Mouse (Mus musculus): Measurements from ENCODE around the gene Tas2r126.
"Not testable (repeated sequence)": the region's sequence is repeated elsewhere in the genome, so short reads cannot be mapped to it uniquely, and the experiment has no call there.

The Tas2r126 gene

DNA sequence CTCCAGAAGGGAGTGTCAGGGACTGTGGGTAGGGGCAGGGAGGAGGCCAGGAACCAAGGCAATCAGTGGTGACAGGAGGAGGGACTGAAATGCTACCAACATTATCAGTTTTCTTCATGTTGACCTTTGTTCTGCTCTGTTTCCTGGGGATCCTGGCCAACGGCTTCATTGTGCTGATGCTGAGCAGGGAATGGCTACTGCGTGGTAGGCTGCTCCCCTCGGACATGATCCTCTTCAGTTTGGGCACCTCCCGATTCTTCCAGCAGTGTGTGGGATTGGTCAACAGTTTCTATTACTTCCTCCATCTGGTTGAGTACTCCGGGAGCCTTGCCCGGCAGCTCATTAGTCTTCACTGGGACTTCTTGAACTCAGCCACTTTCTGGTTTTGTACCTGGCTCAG, at the start of gene Tas2r126:
Tas2r126 (plus strand) TSS at position 90 of the 400 bp plus-strand sequence.
- DNase-seq (ENCODE audit: low spot score): no peak

DNA sequence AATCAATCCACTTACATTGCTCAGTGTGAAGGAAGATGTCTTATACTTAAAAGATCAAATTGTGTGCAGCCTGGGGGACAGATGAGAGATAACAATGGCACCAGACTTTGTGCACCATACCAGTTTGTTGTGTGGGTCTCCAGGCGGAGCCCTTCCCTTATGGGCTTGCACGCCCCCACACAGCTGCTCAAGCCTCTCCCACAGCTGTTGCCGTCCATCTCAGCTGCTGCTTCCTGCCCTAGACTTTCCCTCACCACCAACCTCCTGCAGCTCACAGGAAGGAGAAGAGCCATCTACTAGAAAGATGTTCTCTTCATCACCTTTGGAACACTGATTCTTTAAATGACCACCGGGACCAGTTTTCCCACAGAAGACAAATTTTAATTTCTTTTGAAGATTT, 48.7 kb upstream of the Tas2r126 start:
- no peak for DNase-seq (ENCODE audit: low spot score)

DNA sequence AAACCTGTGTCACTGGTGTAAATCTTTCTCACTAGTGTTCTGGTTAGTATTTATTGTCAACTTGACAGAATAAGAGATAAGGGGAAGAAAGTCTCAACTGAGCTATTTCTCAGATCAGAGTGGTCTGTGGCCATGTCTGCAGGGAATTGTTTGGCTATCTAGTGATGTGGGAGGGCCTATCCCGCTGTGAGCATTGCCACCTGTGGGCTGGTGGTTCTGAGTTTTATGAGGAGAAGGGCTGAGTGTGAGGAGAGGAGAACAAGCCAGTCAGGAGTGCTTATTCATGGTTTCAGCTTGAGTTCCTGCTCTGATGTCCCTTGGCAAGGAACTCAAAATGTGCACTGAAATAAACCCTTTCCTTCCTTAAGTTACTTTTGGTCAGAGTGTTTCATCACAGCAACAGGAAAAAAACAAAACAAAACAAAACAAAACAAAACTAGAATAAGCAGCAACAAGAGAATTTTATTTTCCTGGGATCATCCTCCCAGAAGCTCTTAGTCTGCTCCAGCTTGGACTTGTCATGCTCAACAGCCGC, 42.5 kb upstream of the Tas2r126 start:
- DNase-seq (ENCODE audit: low spot score): no peak

DNA sequence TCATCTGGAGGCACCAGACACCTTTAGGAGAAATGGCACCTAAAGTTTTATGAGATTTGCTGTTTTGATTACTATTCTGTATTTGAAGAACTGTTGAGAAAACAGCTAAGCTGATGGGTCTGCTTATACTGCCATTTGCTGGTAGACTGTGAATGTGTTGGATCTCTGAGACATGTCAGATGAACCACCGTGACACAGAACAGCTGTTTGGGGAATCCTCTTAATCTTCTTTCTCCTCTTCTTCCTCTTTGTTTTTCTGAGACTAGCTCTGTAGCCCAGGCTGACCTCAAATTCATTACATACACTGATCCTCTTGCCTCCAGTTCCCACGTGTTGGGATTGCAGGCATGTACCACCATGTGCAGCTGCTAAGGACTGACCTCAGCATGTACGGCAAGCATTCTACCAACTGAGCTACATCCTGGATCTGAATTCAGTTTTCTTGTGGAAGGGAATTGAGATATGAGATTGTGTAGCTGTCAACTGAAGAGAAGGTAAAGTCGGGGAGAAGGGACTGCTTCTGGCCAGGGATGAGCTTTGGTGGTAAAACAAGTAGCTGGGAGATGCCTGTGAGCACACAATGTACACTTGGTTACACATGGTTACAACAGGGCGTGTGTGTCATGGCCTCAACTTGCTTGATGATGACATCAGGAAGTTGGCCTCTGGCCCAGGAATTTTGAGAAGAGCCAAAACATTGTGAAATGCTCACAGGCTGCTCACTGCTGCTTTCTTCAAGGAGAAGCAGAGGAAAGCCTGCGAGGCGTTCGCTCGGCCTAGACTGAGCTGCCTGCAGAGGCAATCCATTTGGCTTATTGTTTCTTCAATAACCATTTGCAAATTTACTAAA, 38.1 kb upstream of the Tas2r126 start:
- DNase-seq (ENCODE audit: low spot score): no peak

DNA sequence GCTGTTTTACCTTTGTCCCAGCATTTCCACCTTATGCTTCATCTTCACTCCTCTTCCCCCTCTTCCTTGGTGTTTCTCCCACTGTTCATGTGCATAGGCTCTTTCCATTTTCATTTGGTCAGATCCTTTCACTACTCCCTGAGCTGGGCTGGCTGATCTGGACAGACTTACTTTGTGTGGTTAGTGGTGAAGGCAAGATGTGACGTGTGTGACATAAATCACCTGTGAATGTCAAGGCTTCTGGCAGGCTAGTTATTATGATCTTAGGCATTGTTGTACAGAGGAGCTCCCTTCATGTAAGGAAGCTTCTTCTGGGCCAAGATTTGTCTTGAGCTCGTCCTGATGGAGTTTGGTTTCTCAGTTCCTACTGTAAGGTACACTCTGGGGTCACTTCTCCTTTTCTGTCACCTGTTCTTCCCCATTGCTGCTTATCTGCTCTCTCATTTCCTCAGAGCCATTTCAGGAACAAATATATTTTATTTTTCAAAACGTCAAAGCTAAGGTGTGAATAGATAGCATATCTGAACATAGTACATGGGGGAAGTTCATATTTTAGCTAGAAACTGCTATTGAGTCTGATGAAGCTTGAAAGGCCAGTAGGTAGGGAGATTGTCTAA, 37.2 kb upstream of the Tas2r126 start:
- DNase-seq (ENCODE audit: low spot score): no peak

DNA sequence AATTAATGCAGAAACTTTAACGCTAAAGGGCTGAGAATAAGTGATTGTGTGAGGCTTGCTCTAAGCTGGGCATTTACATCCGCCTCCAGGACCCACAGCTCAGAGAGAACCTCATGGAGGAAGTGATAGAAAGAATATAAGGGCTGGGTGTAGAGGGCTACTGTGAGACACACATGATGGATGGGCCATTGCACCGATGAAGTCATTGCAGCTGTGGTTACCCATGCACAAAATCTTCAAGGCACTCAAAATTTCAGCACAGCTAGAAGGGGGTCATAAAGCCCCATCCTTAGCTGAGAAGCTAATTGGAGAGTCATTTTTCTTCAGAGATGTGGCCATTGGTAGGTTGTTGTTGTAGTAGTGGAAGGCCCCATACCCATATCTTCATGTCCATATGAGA, 36.0 kb upstream of the Tas2r126 start:
- no peak for DNase-seq (ENCODE audit: low spot score)

DNA sequence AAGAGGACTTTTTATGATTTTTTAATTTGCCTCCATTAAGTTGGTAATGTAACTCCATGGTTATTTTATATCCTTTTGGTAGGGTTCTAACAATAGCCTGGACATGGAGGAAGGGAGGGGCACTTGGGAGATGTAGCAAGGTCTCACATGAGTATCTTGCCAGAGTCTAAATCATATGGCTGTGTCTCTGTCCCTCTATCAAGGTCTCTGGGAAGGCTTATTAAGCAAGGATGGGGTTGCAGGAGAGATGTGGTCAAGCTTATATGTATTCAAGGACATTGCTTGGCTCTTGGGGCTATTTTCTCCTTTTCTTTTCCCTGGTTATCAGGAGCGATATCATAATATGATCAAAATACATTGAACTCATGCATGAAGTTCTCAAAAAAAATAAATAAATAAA, 35.3 kb upstream of the Tas2r126 start:
- no peak for DNase-seq (ENCODE audit: low spot score)

DNA sequence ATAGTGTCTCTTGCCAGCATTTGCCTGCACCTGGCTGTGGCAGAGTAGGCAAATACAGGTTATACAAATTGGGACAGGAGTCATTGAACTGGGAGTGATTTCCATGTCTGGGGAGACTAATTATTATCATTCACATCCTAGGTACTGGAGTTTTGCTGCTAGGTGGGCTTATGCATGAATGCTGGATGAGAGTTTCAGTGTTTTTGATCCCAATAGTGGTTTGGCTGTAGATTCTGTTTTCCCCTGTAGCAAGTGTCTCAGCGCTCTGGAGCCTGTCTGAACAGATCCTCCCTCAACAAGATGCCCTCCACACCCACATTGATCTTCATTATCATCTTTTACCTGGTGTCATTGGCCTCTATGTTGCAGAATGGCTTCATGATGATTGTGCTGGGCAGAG, 34.4 kb upstream of the Tas2r126 start, which contains the start of gene Tas2r143:
Tas2r143 (plus strand) TSS at position 301 of the 400 bp plus-strand sequence.
- no peak for DNase-seq (ENCODE audit: low spot score)

DNA sequence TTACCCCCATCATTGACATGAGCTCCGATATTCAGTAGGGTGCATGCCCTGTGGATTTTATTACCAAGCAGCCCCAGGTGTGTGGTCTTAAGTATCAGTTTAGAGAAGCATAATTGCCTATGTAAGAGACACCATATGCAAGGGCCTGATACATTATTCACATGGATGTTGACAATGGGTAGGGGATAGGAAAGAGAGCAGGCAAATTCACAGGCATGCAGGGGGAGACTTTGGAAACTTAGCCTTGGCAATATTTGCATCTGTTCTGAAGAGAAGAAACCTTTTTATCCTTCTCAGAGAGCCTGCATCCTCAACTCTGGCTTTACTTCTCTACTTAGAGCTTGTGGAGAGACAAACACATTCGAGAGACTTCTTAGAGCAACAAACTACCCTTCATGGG, 29.2 kb upstream of the Tas2r126 start, which contains the start of gene Tas2r135:
Tas2r135 (plus strand) TSS at position 301 of the 400 bp plus-strand sequence.
- no peak for DNase-seq (ENCODE audit: low spot score)

DNA sequence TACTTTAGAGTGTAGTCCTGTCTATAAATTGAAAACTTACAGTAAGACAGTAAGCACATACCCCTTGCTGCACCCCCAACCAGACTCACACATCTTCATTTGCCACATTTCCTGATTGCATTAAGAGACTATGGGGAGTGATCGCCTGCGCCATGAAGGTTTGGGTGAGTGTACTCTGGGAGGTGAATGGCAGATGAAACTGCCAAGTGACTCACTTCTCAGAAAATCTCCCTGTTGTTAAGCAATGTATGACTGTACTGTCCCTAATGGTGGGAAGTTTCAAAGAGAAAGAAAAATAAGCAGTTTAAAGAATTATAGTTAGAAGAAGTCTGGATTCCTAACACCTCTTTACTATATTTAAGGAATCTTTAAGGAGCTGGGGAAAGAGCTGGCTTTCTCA, 14.9 kb upstream of the Tas2r126 start:
- no peak for DNase-seq (ENCODE audit: low spot score)

DNA sequence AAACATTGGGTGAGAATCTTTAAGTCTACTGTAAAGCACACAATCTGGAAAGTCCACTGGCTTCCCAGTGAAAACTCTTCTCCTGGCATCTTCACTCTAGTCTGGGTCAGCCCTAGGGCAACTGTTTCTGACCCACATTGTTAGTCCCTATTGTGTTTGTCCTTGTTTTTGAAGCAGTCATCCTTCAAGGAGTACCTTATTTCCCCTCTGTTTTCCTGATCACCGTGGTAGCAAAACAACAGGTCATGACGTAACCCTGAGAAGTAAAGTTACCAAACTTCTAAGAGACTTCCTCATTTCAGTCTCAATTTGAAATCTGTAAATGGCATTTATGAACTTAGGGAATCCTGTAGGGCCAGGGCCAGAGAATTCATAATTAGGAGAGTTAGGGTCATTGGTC, 12.9 kb upstream of the Tas2r126 start:
- DNase-seq (ENCODE audit: low spot score): no peak

DNA sequence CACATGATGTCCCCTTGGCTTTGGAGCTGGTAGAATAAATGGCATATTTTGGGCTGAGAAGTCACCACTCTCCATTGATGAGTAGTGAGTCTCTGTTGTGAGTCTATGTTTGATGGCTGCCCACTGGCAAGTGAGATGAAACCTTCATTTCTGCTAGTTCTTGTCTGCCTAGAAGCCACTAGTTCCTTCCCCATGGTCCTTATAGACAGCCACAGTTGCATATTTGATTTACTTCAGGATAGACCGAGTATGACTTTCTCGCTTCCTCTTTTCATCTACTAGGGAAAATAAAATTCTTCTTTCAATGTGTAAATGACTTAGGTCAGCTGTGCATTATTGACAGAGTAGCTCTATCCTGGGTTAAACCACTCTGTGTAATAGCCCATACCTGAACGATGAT, 9.9 kb upstream of the Tas2r126 start:
- no peak for DNase-seq (ENCODE audit: low spot score)

DNA sequence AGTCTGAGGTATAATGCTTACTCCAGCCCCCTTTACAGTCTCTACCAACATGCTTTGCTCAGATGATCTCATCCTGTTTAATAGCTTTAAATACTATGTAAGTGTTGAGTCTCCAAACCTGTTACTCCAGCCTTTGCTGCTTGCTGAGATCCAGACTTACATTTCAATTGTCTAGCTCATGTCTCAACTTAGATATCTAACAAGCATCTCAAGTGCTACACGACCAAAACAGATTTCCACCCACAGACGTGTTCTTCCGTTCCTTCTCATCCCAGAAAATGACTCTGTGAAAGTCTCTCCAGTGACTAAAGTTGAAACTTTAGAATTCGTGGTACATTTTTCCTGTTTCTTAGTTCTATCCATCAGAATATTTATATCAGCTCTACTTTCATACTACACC, 8.0 kb upstream of the Tas2r126 start:
- DNase-seq (ENCODE audit: low spot score): no peak

DNA sequence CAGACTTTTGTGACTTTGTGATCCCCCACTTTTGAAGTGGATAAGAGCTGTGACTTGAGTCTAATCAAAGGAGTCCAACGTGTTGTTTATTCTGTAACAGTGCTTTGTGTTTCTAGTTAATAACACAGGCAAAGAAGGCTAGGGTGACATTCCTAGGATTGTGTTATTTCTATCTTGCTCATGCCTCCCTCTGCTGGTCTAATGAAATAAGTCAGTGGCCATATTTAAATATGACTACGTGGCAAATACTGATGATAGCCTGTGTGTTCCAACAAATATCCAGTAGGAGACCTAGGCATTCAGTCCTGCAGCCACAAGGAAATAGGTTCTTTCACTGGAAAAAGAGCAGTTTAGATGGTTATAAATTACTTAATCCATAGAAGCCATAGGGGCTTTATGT, 781 bp upstream of the Tas2r126 start:
- DNase-seq (ENCODE audit: low spot score): no peak

DNA sequence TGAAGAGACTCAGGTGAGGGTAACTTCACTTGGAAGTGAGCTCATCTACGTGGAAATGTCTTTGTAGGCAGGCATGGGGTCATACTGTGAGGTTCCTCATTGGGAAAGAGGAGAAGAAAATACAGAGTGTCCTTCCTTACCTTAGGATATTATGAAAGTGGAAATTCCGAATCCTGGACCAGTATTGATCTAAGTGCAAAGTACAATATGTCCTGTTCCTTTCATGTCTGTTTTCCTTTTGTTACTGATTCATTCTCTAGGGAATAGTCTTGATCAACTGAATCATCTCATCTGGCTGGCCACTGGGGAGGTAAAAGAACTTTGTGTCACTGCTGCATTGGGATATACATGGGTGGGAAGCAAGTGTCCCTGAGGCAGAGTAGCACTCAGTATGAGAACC, 1.2 kb downstream of the Tas2r126 start:
- DNase-seq (ENCODE audit: low spot score): no peak

DNA sequence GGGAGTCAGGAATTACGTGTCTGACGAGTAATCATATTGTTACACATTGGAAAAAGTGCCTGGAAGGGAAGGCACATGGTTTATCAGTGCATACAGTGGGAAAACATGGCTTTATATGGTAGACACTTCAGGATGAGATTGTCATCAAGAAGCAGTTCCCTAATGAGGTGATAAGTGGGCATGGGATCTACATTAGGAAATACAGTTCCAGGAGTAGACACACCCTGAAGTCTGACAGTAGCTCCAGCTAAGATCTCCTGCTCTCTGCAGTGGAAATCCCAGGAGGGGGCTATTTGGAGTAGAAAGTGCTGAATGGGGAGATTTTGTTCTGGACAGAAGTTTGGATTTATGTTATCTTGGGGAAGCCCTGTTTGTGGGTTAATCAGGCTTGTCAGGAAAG, 7.1 kb downstream of the Tas2r126 start:
- DNase-seq (ENCODE audit: low spot score): no peak

DNA sequence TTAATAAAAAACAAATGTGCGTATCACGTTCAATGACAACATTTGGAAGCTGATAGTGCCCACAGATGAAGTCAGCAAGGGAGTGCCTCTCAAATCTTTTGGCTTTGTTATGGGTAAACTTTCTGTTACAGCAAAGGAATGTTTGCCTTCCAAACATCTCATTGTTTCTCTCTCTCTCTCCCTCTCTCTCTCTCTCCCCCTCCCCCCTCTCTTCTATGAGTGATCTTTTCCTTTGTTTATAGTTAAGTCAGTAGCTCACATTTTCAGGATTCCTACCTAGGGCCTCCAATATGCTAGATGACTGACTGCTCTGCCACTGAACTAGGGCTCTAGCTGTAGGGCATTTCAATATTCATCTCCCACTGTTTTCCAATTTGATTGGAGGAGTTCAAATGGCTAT, 10.2 kb downstream of the Tas2r126 start:
- DNase-seq (ENCODE audit: low spot score): no peak

DNA sequence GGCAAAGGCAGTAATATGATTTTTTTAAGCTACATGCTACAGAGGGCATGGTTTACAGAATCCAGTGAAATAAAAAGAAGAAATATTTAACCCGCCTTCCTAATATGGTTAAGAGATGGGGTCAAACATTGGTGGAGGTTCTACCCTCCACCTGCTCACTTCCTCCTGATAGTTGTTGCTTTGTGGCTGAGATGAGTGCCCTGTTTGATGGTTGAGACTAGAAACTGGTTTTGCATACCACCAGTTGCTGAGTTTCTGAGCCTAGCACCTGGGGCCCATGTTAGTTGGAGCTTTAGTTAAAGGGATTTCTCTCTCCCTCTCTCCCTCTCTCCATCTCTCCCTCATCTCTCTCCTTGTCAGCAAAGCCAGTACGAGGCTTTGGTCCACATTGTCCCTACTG, 13.0 kb downstream of the Tas2r126 start:
- no peak for DNase-seq (ENCODE audit: low spot score)

DNA sequence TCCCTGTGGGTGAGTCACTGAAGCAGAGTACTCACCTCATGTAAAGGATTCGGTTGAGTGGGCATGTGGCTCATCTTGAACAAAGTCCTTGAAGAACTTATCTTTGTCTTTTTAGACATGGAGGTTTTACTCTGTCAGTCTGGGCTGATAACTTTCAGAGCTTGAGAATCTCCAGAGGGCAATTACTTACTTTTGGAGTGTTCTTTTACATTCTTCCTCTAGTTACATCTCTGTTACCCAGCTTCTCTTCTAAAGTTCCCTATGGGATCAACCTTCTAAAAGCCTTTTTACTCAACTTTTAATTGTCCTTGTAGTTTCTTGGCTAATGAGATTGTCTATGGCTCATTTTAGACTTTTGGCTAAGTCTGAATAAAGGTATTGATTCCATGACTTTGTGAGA, 30.8 kb downstream of the Tas2r126 start, which contains the start of gene Olfr458:
Olfr458 (minus strand) TSS at position 101 of the 400 bp plus-strand sequence.
- DNase-seq (ENCODE audit: low spot score): no peak

DNA sequence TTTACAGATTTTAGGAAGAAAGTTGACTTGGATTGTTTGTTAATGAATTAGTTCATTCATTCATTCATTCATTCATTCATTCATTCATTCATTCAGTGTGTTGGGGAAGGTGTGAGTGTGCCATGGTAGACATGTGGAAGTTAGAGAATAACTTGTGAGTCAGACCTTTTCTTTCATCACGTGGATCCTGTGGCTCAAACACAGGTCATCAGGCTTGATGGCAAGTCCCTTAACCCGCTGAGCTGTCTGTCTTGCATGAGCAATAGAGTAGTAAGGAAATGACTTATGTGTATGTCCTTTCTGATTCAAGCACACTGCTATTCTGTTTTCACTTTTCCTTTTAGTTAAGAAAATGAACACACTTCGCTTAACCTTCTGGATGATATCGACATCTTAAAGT, 36.2 kb downstream of the Tas2r126 start:
- DNase-seq (ENCODE audit: low spot score): no peak

DNA sequence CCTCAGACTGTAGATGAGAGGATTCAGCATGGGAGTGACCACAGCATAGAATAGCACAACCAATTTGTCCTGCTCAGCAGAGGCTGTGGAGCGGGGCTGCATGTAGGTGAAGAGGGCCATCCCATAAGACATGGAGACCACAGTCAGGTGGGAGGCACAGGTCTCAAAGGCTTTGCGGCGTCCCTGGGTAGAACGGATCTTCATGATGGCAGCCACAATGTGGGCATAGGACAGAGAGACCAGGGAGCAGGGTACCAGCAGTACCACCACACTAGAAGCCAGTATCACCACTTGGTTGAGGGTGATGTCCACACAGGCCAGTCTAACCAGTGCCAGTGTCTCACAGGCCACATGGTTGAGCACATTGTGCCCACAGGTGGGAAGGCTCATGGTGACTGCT, 37.0 kb downstream of the Tas2r126 start:
- not testable (repeated sequence) for DNase-seq (ENCODE audit: low spot score)

DNA sequence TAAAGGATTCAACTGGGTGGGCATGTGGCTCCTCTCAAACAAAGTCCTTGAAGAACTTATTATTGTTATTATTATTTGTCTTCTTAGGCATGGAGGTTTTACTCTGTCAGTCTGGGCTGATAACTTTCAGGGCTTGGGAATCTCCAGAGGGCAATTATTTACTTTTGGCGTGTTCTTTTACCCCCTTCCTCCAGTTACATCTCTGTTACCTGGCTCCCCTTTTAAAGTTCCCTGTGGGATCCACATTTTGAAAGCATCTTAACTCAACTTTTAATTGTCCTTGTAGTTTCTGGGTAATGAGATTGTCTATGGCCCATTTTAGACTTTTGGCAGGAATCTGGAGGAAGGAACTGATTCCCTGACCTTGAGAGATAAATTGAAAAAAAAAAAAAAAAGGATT, 41.9 kb downstream of the Tas2r126 start, which contains the start of gene Olfr457:
Olfr457 (minus strand) TSS at position 101 of the 400 bp plus-strand sequence.
- DNase-seq (ENCODE audit: low spot score): no peak

DNA sequence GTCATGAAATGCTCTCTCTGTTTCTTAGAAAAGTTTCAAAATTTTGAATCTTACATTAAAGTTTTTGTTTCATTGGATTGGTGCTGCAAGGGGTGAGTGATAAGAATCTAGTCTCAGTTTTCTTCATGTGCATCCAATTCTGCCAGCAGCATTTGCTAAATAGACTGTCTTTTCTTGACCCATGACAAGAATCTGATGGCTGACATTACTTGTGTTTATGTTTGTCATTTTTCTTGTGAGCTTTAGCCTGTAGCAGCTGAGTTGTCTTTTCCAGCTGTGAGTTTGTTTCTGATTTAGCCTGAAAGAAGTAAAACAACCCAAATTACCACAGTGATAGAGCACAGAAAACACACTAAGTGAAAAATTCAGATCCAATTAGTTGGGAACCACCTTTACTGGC, 50.3 kb downstream of the Tas2r126 start:
- no peak for DNase-seq (ENCODE audit: low spot score)
